Mouse (Mus musculus) heart, adult 8-10 months (tissue): ENCODE results near the gene Zfp87. TPM values are rescaled to one million over a fixed set of nuclear protein-coding genes. Genes with fewer than 3 reads are reported as not detected.

ENCODE experiments used
- DNase-seq: peaks from one replicate; pipeline ENCODE4 v3.0.0; 2022; ENCODE audit warnings: low spot score
- total RNA-seq, 4 experiments: library from RNA; stranded (reverse); gene quantifications; 2 replicates each; pipeline ENCODE4 v1.2.4; 2022

Zfp87 gene
- total RNA-seq: 1 to 10 TPM; 6.9 to 8.9 (median 7.9) TPM

GRCm38 (mm10) chr13:67525753-67526410, at the start of gene Zfp87, which contains the start of gene Gm26965:
TSS of gene Zfp87 (minus strand) at chr13:67526177.
TSS of gene Gm26965 (minus strand) at chr13:67526151.
- peak; percentile 96 for DNase-seq

- DNase-seq: no peak
Measured at GRCm38 (mm10) chr13:67572591-67573189, 46.7 kb upstream of the Zfp87 start.

DNA sequence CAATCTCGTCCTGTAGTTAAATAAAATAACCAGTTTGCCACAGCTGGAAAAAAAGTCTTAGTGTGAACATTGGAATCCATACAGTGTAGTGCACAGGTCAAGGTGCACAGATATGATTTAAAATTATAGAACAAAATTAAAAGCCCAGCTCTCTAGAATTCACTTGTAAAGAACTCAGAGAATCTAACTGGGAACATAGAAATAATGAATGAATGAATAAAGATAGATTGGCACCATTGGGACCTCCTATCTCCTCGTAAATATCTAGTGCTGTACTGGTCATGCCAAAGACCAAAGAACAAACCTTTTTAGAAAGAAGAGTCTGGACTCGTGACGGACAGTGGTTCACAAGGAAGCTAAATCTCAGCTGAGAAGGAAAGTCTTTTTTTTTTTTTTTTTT, 27.8 kb upstream of the Zfp87 start, which contains the start of gene Zfp748:
TSS of gene Zfp748 (minus strand) at position 101 of the 400 bp plus-strand sequence.
- DNase-seq: no peak

DNA sequence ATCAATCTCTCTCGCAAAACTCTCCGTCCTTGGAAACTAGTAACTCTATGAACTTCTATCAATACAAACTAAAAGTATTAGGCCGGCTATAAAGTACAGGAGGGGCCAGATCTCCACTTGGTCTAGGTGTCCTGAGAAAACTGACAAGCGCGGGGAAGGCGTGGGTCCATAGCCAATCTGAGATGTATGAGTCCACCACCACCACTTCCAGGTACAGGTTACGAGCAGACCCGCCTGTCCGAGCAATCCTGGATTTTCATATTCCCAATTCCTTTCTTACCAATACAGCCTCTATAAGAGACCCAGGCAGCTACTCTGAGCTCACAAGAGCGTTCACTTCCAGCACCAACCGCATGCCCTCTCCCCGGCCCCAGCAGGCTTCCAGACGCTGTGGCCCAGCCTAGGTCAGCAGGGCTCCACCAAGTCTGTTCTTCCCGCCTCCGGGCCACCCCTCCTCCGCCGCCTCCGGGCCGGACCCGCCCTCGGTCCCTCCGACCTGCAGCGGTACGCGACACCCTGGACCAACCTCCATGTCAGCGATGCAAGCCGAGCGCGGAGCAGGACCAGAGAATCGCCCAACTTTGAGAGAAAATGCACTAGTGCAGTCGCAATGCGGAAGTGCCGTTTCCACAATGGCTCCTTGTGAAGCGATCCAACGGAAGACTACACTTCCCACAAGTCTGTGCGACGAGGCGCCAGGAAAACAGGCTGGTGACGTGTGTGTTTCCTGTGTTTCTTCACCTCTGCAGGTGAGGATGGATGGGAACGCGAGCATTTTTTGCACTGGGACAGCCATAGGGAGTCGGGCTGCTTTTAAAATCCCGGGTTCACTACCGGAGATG, 26.7 kb upstream of the Zfp87 start:
- peak; percentile 90 for DNase-seq

DNA sequence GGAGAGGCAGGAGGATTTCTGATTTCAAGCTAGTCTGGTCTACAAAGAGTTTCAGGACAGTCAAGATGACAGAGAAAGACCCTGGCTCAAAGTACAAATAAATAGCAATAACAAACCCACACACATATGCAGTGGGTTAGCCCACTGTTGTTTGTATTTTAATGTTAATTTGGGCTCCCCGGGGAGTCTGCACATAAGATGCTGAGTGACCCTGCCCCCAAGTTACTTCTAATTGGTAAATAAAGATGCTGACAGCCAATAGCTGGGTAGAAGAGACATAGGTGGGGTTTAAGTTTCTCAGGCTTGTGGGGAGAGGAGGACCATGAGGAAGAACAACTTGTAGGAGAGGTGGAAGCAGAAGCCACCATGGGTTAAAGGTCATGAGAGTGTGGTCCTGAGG, 20.0 kb upstream of the Zfp87 start:
- DNase-seq: no peak

DNA sequence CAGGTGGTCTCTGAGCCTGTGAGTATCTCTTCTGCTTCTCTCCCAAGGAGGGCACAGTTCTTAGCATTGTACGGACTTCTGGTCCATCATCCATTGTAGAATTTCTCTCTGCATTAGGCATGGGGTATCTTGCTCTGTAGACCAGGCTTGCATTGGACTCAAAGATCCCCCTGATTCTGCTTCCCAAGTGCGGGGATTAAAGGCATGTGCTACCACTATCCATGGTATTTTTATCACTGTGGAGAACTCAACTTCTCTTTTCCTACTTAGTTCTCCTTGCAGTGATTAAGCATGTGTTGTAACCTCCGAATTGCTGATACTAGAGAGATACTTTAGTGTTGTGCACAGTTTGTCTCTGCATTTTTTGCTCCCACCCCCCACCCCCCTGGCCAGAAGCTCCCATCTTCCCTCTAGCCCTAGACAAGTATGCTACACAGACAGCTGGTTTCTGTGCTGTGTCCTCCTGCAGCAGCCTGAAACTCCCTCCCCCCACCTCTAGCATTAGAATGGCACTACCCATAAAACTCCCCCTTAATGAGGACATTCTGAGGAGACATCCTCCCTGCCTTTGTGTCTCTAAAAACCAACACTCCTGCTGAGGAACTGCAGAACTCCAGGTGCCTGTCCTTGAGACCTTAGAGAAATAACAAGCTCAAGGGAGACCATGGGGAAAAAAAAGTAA, 1.2 kb upstream of the Zfp87 start:
- DNase-seq: no peak

DNA sequence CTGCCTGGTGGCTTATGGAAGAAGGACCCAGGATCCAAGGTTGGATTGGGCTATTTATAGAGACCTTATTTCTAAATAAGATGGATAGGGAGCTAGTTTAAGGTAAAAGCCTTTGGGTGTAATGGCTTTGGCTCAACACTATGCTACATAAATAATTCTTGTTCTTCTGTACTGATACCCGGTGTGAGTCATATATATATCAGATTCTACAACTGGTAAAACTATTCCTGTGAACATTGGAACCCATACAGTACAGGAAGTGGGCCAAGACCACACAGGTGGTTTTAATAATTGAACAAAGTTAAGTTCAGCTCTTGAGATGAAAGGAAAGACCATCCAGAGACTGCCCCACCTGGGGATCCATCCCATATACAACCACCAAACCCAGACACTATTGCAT, 25.1 kb downstream of the Zfp87 start:
- DNase-seq: no peak

DNA sequence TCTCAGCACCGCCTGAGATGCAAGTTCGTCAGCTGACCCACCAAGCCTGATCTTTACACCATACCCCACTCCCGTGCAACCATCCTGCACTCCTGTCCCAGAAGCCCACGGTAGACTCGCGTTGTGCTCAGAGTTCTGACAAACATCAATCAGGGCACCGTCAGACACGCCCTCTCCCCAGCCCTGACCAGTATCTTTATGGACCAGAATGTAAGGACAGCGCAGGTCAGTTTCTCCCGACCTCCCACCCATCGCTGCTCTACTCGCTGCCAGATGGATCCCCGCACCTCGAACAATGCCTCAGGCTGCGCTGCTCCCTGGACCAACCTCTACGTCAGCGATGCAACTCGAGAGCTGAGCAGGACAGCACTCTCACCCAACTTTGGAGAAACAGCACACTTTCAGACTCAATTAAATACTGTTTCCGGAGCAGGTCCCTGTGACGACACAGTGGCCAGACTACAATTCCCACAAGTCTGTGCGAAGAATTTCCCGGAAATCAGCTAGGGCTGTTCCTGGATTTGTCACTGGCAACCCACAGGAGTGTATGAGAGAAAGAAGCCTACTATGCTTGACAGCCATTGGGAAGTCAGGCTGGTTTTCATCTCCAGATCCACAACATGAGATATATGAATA, 25.8 kb downstream of the Zfp87 start, which contains the start of gene Zfp58:
TSS of gene Zfp58 (minus strand) at position 472 of the 636 bp plus-strand sequence.
- peak; percentile 94 for DNase-seq

GRCm38 (mm10) chr13:67495631-67496030, 30.3 kb downstream of the Zfp87 start:
- DNase-seq: no peak

DNA sequence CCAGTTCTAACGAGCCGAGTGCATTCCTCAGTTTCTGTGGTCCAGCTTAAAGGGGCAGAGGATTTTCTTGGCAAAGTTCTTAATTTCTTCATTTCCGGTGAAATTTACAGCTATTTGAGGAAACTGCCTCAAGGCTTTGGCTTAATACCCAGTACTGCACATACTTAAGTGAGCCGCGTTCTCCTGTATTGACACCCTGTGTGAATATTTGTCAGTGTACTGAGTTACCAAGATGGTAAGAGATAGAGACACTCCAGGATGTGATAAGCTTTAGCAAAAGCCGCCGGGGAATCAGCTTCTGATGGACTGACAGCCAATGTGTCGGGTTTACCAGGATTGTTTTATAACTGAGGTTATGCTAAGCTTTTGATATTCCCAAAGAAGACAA, 41.6 kb downstream of the Zfp87 start:
- DNase-seq: no peak

DNA sequence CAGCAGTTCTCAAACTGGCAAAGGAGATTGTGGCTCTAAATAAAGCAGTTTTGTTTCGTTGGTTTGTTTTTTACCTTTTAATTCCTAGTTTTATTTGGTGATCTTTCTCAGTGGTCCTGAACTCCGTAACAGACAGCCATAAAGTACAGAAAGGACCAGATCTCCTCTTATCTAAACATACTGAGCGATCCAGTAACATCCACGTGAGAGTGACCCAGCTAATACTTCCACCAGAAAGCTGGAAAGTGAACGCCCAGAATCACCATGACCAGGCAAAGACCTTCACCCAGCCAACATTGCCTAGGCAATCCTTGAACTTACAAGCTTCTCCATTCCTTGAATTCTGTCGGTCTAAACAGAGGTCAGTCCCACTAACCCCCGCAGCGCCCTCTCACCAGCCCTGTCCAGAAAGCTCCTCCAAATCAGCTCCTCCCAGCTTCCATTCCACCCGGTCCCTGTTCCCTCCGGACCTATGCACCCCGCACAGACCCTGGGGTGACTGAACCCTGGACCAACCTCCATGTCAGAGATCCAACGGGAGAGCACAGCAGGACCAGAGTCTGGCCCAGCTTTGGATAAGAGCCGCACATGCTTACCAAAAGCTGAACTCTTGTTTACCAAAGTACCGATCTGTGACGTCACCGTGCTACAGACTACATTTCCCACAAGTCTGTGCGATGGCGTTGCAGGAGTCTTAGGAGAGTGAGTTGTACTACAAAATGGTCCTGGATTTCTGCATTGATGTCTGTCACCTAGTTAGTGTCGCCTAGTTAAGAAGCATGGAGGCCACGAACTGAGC, 42.2 kb downstream of the Zfp87 start, which contains the start of gene Zfp874b:
TSS of gene Zfp874b (minus strand) at position 634 of the 799 bp plus-strand sequence.
- DNase-seq: peak; percentile 95

DNA sequence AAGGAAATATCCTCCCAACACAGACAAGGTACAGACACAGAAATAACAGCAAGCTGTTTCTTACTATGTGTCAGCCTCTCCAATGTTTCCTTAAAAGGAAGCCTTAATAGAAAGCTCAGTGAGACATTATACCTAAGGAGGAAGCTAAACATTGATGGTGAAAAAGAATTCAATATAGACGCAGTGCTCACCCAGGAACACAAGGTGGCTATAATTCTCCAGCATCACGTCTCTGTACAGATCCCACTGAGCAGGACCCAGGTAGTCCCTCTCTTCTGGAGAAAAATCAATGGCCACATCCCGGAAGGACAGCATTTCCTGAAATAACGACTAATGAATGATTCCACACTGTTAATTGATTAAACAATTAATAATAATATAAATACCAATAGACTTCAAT, 44.4 kb downstream of the Zfp87 start:
- DNase-seq: no peak

- DNase-seq: no peak
Measured at GRCm38 (mm10) chr13:67469274-67469673, 56.7 kb downstream of the Zfp87 start.

Other genes starting within 250 kb of the Zfp87 start
- gene Zfp458, start 247.7 kb downstream of the Zfp87 start, total RNA-seq: 1 to 10 TPM; 1.3 to 1.8 (median 1.5) TPM
- 1 to 10 TPM; 2.3 to 4.5 (median 2.7) TPM for gene Zfp457, start 219.7 kb downstream of the Zfp87 start, total RNA-seq
- 1 to 10 TPM; 2.0 to 2.5 (median 2.2) TPM for gene Zfp595, start 193.6 kb downstream of the Zfp87 start, total RNA-seq
- gene Gm28044, start 165.6 kb downstream of the Zfp87 start, total RNA-seq: 1 to 10 TPM; 1.0 to 2.3 (median 1.6) TPM
- 1 to 10 TPM in 3 of 4 experiments, under 1 TPM in 1; 0.86 to 1.3 (median 1.1) TPM for gene Zfp953, start 165.6 kb downstream of the Zfp87 start, total RNA-seq
- gene Gm28041, start 150.4 kb downstream of the Zfp87 start, total RNA-seq: 1 to 10 TPM in 3 of 4 experiments, under 1 TPM in 1; 0.53 to 1.9 (median 1.3) TPM
- under 1 TPM; 0.44 to 0.75 (median 0.73) TPM for gene Zfp456, start 150.4 kb downstream of the Zfp87 start, total RNA-seq
- gene Zfp429, start 126.4 kb downstream of the Zfp87 start, total RNA-seq: 1 to 10 TPM; 1.3 to 3.5 (median 1.8) TPM
- 1 to 10 TPM in 1 of 4 experiments, under 1 TPM in 3; 0.29 to 1.2 (median 0.75) TPM for gene Zfp459, start 104.8 kb downstream of the Zfp87 start, total RNA-seq
- 10 to 100 TPM in 1 of 4 experiments, 1 to 10 TPM in 3; 6.3 to 11.4 (median 7.3) TPM for gene Zfp874a, start 74.6 kb downstream of the Zfp87 start, total RNA-seq
- gene Zfp874b, start 41.9 kb downstream of the Zfp87 start, total RNA-seq: 10 to 100 TPM; 11.5 to 18.0 (median 13.9) TPM
- gene Zfp58, start 25.6 kb downstream of the Zfp87 start, total RNA-seq: 1 to 10 TPM; 3.6 to 4.5 (median 4.0) TPM
- gene Gm26965, start within 50 bp of the Zfp87 start, total RNA-seq: 1 to 10 TPM in 1 of 4 experiments, under 1 TPM in 1, not detected in 2; 0.20 to 1.3 TPM
- gene Zfp748, start 27.7 kb upstream of the Zfp87 start, total RNA-seq: 1 to 10 TPM; 2.8 to 4.9 (median 4.0) TPM
- 1 to 10 TPM; 3.4 to 4.2 (median 3.8) TPM for gene Zfp729b, start 83.5 kb upstream of the Zfp87 start, total RNA-seq
- 1 to 10 TPM in 1 of 4 experiments, under 1 TPM in 3; 0.33 to 2.4 (median 0.39) TPM for gene Gm49345, start 111.6 kb upstream of the Zfp87 start, total RNA-seq
- gene Zfp729a, start 111.6 kb upstream of the Zfp87 start, total RNA-seq: 1 to 10 TPM; 3.9 to 5.5 (median 5.0) TPM
- 1 to 10 TPM; 3.6 to 6.2 (median 4.6) TPM for gene Zfp738, start 160.9 kb upstream of the Zfp87 start, total RNA-seq
- gene Zfp65, start 203.0 kb upstream of the Zfp87 start, total RNA-seq: 1 to 10 TPM; 5.2 to 6.5 (median 5.7) TPM
- 1 to 10 TPM; 2.0 to 2.5 (median 2.3) TPM for gene Zfp85, start 229.1 kb upstream of the Zfp87 start, total RNA-seq